Mouse (Mus musculus): Measurements from ENCODE around the gene 2810006K23Rik.

DNA sequence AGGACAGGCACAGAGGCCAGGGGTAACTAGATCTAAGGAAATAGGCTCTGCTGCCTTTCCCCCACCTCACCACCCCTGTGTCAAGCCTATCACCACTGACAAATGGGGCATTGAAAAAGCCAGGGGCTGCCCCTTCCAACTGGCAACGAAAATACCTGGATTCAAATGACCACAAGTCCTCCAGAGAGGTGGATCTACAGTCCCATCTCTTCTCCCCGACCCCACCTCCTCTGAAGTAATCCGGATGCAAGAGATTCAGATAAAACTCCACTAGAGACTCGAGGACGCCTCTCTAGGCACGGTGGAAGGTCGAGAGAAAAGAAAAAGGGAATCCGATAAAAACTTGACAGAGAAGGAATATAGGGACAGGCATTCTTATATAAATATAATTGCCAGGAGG, 1.1 kb upstream of the 2810006K23Rik start:
- no peak for TF ChIP-seq CTCF (conservative IDR thresholded peaks at IDR 0.05; ENCODE audit: insufficient read depth, insufficient read length, low read depth, low read length)
- no peak for TF ChIP-seq POLR2A (IDR thresholded peaks at IDR 0.05; ENCODE audit: low read depth, low read length)
